Mouse (Mus musculus) lung, adult 2 months (tissue): ENCODE results near the gene Ptpn14.

Experiments
- CTCF ChIP-seq: fragments of 200-500 bp; IDR thresholded peaks from 2 replicates; pipeline ENCODE4 v1.5.1; 2011; ENCODE audit warnings: mild to moderate bottlenecking, low read length, control low read depth; ENCODE audit not compliant: insufficient read depth
- POLR2A ChIP-seq: fragments of 200-500 bp; IDR thresholded peaks from 2 replicates; pipeline ENCODE4 v1.6.1; 2011; ENCODE audit warnings: low read depth, mild to moderate bottlenecking, control low read depth, low read length, borderline replicate concordance; ENCODE audit errors: extremely low read depth

DNA sequence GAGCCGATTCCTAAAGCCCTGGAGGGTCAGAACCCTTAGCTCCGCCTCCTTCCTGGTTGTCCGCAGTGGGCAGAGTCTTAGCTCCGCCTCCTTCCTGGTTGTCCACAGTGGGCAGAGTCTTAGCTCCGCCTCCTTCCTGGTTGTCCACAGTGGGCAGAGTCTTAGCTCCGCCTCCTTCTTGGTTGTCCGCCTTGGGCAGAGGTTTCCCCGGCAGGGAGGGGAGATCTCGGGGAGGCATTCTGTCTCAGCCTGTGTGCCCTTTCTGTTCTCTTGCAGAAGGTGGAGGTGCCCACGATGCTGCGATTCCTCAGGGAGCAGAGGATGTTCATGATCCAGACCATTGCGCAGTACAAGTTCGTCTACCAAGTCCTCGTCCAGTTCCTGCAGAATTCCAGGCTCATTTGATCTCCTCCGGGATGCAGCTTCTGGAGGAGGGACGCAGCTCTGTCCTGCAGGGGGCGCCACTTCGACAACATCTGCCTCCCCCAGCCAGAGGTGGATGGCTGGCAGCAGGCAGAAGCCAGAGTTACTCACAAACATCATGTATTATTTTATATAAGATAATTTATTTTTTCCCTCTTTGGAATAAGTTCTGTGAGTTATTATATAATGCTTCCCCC is 141.7 kb downstream of the Ptpn14 start:
- TF ChIP-seq CTCF: no peak
- TF ChIP-seq POLR2A: no peak
